Mouse (Mus musculus) spleen, postnatal 14 days (tissue): ENCODE data around the gene Jph4.

Source experiments
- DNase-seq, 2 experiments: peaks; one replicate each; pipeline ENCODE4 v3.0.0; 2021 to 2022; ENCODE audit warnings: low spot score in 2 of 2

The Jph4 gene

DNA sequence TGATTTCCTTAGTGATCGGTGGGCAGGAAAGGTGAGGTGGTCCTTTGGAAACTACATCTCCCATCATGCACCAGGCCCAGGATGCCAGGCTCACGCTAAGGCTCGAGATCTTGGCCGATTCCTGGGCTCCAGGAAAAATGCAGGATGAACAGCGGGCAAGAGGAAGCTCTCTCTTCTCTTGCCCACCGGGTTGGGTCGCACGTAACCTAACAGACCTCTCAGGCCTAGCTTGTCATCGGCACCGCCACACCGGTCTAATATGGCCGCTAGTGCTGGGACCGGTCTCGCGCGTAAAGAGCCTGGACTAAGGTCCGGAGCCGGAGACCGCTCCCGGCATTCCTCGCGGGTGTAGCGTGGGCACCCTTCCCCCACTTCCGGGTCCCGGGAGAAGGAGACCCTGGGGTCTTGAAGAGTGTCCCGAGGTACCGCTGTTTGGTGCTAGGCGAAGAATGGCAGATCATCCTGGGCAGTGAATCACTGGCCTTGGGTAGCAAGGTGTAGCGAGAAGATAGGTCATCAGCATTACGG lies 22.0 kb downstream of the Jph4 start, which contains the start of gene Thtpa:
Gene Thtpa (plus strand): TSS at position 81 of the 528 bp plus-strand sequence.
- DNase-seq, result peak; percentile 38 to 48

- DNase-seq, result no peak
These were observed 22.8 kb downstream of the Jph4 start for GRCm38 (mm10) chr14:55093927-55094326.

DNA sequence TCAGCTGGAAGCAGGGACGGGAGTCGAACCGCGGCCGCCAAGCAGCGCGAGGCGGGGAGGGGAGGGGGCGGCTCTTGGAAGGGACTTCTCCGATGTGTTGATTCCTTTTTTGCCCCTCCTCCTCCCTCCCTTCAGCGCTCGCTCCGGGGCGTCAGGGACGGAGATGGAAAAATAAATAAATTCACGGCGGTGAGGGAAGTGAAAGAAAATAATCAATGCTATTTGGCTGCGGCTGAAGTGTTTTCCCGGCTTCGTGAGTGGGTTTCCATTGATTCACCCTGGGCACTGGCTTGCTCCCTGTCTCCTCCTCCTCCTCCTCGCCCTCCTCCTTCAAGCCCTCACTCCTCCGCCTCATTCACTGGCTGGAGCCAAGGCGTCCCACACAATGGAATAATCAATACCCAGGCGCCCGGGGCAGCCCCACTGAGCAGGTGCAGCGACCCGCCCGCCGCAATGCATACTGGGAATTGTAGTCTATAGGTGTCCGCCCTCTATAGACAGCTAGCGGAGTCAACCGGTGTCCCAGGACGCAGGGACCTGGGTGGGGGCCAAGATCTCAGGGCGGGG lies 24.6 kb downstream of the Jph4 start, which contains the start of gene Zfhx2:
Gene Zfhx2 (minus strand): TSS at position 314 of the 567 bp plus-strand sequence.
- peak; percentile 83 to 90 for DNase-seq

GRCm38 (mm10) chr14:55091209-55091865 lies 25.4 kb downstream of the Jph4 start:
- DNase-seq, result no peak

DNA sequence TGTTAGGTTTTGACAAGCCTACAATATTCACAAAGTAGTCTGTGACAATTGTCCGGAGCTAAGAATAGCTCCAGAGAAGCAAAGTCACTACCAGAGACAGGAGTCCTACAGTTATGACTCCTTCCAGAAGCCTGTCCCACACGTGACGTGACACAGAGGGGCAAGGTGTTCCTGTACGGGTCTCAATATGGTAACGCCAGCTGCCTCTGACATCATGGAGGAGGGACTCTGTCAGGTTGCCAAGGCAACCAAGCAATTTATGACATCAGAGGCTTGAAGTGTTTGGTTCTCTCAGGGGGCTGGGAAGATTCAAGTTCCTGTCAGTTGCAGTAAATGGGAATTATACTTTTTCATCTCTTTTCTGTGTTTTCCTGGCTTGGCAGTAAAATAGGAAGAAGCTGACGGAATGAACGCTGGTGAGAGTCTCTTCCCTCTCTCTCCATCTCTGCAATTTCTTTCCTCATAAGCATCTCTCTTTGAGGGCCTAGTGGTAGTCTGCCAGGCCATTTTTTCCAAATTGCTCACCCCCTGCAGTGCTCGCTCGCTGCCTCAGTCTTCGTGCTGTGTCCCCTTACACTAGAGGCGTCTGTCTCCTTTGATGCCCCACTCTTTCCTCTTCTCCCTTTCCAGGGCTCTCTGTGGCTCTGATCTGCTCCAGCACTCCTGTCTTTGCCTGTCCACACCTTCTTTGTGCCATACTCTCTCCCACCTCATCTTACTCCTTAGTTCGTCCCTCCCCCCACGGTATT lies 27.4 kb downstream of the Jph4 start:
- DNase-seq, result no peak

- DNase-seq, result no peak
These were observed 30.7 kb downstream of the Jph4 start for GRCm38 (mm10) chr14:55086009-55086514.

GRCm38 (mm10) chr14:55085324-55086008 lies 31.3 kb downstream of the Jph4 start:
- no peak for DNase-seq

GRCm38 (mm10) chr14:55083481-55083880 lies 33.3 kb downstream of the Jph4 start:
- DNase-seq, result no peak

DNA sequence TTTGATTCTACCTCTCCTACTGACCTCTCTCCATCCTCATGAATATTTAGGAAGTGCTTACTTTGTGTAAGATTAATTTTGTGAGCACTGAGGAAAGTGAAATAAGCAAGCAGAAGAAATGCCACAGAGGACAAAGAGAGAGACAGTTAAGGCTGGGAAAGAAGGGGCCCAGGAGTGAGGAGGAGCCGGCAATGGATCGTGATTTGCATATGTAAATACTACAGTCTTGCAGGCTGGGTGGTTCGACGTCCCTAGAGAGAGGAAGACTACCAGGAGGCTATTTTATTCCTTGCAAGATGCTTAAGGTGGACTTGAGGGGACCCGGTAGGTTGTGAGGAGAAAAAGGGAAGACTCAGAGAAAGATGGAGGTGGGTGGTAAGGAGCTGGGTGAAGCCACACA lies 35.6 kb downstream of the Jph4 start:
- no peak for DNase-seq

DNA sequence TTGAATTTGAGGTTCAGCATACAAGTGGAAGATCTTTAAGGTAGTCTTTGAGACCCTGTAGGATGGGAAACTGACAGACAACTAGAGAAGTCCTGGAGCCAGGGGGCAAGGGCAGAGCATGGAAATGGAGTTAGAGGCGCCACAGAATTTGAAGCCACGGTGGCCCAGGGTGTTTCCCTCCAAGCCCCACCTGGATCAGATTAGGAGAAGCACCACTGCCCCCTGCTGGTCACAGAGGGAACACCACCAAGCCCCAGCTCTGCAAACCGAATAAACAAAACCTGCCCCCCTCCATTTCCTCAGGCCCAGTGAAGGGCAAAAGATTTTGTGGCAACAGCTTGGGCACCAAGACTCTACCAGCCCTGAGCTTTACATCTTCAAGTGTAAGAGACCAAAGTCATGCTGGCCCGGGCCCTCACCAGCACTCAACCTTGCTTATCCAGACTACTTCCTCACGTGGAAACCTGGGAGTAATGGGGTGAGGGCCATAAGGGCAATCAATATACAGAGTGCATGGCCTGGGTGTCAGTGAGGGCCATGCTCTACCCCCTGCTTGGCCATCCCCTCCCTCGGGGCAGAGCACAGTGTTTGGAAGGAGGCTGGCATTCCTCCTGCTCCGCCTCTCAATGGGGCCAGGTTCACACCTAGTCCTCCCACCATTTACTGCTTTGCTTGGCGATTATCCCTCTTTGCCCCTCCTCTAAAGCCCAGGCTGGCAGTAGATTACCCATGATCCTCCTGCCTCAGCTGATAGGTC lies 37.3 kb downstream of the Jph4 start:
- peak; percentile 37 to 67 for DNase-seq

- no peak for DNase-seq
These were observed 38.3 kb downstream of the Jph4 start for GRCm38 (mm10) chr14:55078366-55078989.

DNA sequence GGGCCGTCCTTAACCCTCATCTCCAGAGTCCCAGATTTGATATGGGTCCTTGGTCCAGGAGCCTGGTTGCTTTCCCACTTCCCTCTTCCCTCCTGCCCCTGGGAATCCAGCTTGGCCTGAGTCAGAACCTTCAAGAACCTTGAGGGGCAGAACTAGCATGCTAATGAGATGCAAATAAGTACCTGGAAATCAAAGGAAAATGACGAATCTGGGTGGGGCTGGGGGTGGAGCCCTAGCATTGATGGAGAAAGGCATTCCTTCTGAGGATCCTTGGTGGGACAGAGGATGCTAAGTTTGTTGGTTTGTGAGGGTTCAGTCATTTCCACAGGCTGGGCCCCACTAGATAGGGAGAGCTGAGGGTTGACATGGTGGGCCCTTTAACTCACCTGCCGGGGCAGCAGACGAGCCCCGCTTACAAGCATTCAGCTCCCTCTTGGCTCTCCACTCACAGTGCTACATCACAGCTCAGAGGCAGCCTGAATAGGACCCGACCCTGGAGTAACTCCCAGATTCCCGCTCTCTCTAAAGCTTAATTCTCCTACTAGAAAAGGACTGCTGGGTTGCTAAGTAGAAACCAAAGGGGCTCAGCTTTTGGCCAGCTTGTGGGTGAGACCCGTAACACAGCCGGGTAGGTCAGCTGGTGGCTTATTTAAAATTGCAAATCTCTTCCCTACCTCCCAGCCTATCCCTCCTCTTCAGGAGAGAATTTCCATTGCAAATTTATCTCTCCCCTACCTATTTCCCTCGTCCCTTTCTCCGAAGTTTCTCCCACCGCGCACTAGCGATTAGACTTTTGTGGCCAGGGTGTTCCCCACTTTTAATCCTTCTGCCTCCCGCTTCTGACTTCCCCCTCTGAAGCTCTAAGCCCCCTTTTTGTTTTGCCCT lies 39.0 kb downstream of the Jph4 start:
- DNase-seq, result no peak

- no peak for DNase-seq
These were observed 39.8 kb downstream of the Jph4 start for GRCm38 (mm10) chr14:55076956-55077355.

DNA sequence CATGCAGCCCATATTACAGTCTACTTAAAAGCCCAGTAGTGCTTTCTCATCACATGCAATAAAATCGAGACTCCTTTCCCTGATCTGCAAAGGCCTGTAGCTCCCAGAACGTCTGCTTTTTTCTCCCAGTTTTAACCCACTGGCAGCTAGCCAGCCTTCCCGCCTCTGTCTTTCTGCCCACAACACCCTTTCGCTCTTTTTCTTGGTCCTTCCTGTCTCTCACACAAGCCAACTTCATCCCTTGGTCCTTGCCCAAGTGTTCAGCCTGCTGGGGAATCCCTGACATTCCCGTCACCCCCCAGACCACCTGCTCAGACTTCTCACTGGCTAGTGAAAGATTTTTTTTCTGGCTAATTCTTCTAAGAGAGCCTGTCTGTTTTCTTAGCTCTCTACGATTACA lies 40.5 kb downstream of the Jph4 start:
- DNase-seq, result no peak

GRCm38 (mm10) chr14:55074416-55074815 lies 42.3 kb downstream of the Jph4 start:
- no peak for DNase-seq

GRCm38 (mm10) chr14:55071756-55072155 lies 45.0 kb downstream of the Jph4 start:
- DNase-seq, result no peak

- no peak for DNase-seq
These were observed 50.7 kb downstream of the Jph4 start for GRCm38 (mm10) chr14:55066042-55066441.

- DNase-seq, result no peak
These were observed 51.3 kb downstream of the Jph4 start for GRCm38 (mm10) chr14:55065391-55065790.
